Mouse (Mus musculus): Measurements from ENCODE around the gene Tiam1.

DNA sequence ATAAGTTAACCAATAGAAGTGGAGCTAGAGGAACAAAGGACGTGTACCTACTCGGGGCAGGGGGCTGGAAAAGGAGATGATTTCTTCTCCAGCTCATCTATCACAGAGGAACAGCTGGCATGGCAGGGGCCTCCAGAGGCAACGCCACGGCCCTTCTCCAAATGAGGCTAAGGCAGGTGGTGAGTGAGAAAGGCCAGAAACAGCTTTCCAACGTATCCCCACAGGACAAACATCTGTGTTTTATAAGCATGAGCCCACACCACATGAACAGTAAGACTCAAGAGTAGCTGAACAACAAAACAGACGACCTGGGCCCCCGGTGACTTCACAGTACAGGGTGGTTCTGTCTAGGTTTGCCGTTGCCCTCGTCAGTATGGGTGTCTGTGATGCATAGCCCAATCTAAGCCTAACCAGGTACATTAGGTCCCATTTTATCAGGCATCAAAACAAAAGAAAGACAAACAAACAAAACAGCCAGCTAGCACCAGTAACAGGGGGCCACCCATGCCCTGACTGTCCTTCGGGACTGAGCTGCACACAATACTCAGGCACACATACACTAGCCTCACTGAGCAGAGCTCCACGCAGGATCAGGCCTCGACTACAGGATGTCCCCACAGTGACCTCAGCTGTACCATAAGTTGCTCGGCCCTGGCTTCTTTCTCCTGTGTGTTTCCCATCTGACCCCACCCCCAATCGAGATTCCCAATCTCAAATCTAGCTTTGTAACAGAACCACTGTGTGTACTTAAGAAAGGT lies 260.9 kb downstream of the Tiam1 start:
- TF ChIP-seq GATA1 (IDR thresholded peaks at IDR 0.05; ENCODE audit: borderline replicate concordance, low read length) (no peak), FLI1 (IDR thresholded peaks at IDR 0.05; ENCODE audit: low read length) (no peak)

All from megakaryocyte, embryonic 14.5 days (primary cell).